Mouse (Mus musculus) stomach, postnatal 0 days (tissue): Measurements from ENCODE around the gene Htt.

Source experiments
- CTCF ChIP-seq: IDR thresholded peaks from 2 replicates; pipeline ENCODE4 v1.5.1; 2016; ENCODE audit warnings: antibody characterized with exemption, low read depth, mild to moderate bottlenecking, moderate library complexity
- EP300 ChIP-seq: optimal IDR thresholded peaks from 2 replicates; pipeline ENCODE3; 2016; ENCODE audit warnings: antibody characterized with exemption

GRCm38 (mm10) chr5:34785027-34785426, 23.5 kb downstream of the Htt start:
- TF ChIP-seq CTCF (no peak), EP300 (no peak)
